Mouse (Mus musculus) stomach, embryonic 16.5 days (tissue): ENCODE measurements around the gene Slc34a1. TPM values are rescaled to one million over a fixed set of nuclear protein-coding genes. Genes with fewer than 3 reads are reported as not detected.

Experiments used
- ATAC-seq: fragments of 200-750 bp; cut with Nextera tagmentation; 2 replicates; pipeline ENCODE4 v1.8.0; 2017; ENCODE audit warnings: moderate number of reproducible peaks, moderate TSS enrichment; ENCODE audit not compliant: insufficient read depth, low FRiP score
- H3K27ac ChIP-seq: fragments of 300-500 bp; sonication (generic); 2 replicates; pipeline ENCODE4 v1.5.1; 2014; ENCODE audit warnings: low read length
- H3K27me3 ChIP-seq: fragments of 300-500 bp; sonication (generic); 2 replicates; pipeline ENCODE4 v1.6.1; 2014; ENCODE audit warnings: low read length, control low read depth, mixed read lengths; ENCODE audit not compliant: control insufficient read depth, insufficient read depth
- H3K36me3 ChIP-seq: fragments of 300-500 bp; sonication (generic); 2 replicates; pipeline ENCODE4 v1.6.1; 2014; ENCODE audit warnings: low read length; ENCODE audit not compliant: control insufficient read depth, insufficient read depth
- H3K4me1 ChIP-seq: fragments of 300-500 bp; sonication (generic); 2 replicates; pipeline ENCODE4 v1.6.1; 2014; ENCODE audit warnings: low read length, control low read depth, mixed read lengths; ENCODE audit not compliant: control insufficient read depth, insufficient read depth
- H3K4me2 ChIP-seq: fragments of 300-500 bp; sonication (generic); 2 replicates; pipeline ENCODE4 v1.6.1; 2014; ENCODE audit warnings: low read depth, low read length, mixed read lengths
- H3K4me3 ChIP-seq: fragments of 300-500 bp; sonication (generic); replicated peaks from 2 replicates; pipeline ENCODE4 v1.5.1; 2014; ENCODE audit warnings: mild to moderate bottlenecking, low read length
- H3K9ac ChIP-seq: fragments of 300-500 bp; sonication (generic); 2 replicates; pipeline ENCODE4 v1.6.1; 2014; ENCODE audit warnings: low read length
- H3K9me3 ChIP-seq: fragments of 300-500 bp; sonication (generic); replicated peaks from 2 replicates; pipeline ENCODE4 v1.6.1; 2016; ENCODE audit warnings: low read length, control low read depth; ENCODE audit not compliant: control insufficient read depth
- WGBS: fragments of 180-500 bp; shearing (Covaris S2); extraction: QIAGEN DNeasy Blood & Tissue Kit; methylation state at CpG from one replicate; pipeline ENCODE4 v1.1.7; 2014; 5-methylcytosine and 5-hydroxymethylcytosine counted together
- polyA plus RNA-seq: library from polyadenylated mRNA; unstranded; fragments of >200 nt; fragmentation: Nextera tagmentation; extraction: Ambion mirVana; gene quantifications from 2 replicates; pipeline ENCODE4 v1.2.1, GENCODE M21; 2015

Gene Slc34a1
- polyA plus RNA-seq, 1 experiment from 2014 or later, result 0.14 TPM

DNA sequence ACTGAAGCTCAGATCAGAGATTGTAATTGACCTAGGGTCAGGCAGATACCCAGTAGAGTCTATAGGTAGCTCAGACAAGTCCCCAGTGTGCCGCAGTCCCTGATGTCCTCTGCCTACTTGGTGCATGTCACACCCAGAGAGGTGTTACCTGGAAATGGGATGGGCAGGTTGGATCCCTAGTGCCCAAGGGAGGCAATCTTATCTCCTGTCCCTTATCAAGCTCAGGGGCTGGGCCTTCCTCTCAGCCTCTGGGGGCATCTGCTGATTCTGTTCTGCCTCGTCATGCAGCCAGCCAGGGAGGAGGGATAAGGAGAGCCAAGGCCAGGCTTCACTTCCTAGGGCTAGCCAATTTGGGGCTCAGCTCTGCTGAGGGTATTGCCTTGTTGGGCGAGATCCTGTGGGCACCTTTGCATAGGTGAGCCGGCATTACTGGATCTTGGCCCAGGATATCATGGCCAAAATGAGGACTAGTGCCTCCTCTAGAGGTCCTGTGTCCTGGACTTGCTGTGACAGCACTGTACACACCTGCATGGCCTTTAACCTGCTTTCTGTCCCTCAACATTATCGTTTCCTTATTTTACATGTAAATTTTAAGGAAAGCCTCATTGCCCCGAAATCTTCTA, 48.6 kb downstream of the Slc34a1 start:
- peaks cover 7% of the 10 kb centered on the region for H3K36me3 ChIP-seq
- H3K4me3 ChIP-seq, result peak overlapping the region; percentile 92
- no peaks in the 10 kb centered on the region for H3K27me3 ChIP-seq
- H3K9ac ChIP-seq, result peak overlapping the region; percentile 95
- no peak overlapping the region; the same call in 1 of the 2 replicates for H3K27ac ChIP-seq
- WGBS, result 70% methylated on average over 6 of the region's 6 CpGs
- peak overlapping the region; percentile 97 for H3K4me2 ChIP-seq
- peaks cover 25% of the 10 kb centered on the region for H3K4me1 ChIP-seq
- no peak for ATAC-seq
- H3K9me3 ChIP-seq, result no peaks in the 10 kb centered on the region

GRCm38 (mm10) chr13:55447543-55447943, 49.6 kb downstream of the Slc34a1 start:
- no peak overlapping the region for H3K4me2 ChIP-seq
- ATAC-seq, result no peak
- H3K4me1 ChIP-seq, result peaks cover 25% of the 10 kb centered on the region
- H3K27ac ChIP-seq, result no peak overlapping the region
- no peaks in the 10 kb centered on the region for H3K27me3 ChIP-seq
- peak overlapping the region; percentile 4; the same call in 1 of the 2 replicates for H3K9ac ChIP-seq
- 48% methylated on average over 3 of the region's 3 CpGs for WGBS
- H3K36me3 ChIP-seq, result peaks cover 10% of the 10 kb centered on the region
- no peaks in the 10 kb centered on the region for H3K9me3 ChIP-seq
- no peak overlapping the region for H3K4me3 ChIP-seq

DNA sequence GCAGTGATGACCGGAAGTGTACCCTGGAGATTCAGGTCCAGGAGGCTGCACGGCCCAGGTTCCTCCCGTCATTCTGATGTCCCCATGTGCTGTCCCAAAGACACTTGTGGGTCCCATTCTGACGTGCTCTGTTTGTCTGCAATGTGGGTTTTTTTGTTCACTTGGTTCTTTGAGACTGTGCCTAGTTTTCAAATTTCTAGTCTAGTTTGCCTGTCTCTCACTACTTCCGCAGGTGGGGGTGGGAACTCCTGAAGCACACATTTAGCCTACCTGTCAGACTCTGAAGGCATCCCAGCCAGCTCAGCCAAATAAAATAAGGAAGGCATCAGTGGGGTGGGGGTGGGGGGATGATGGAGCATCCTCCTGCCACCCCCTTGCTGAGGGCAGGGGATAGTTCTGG, 50.1 kb downstream of the Slc34a1 start:
- Histone ChIP-seq H3K4me2 (no peak overlapping the region), H3K4me1 (peaks cover 25% of the 10 kb centered on the region), H3K4me3 (no peak overlapping the region), H3K9me3 (no peaks in the 10 kb centered on the region), H3K36me3 (peaks cover 16% of the 10 kb centered on the region), H3K27me3 (no peaks in the 10 kb centered on the region), H3K27ac (no peak overlapping the region), H3K9ac (no peak overlapping the region)
- ATAC-seq, result no peak
- 91% methylated on average over 5 of the region's 5 CpGs for WGBS

- no peak overlapping the region for H3K9ac ChIP-seq
- peaks cover 17% of the 10 kb centered on the region for H3K4me1 ChIP-seq
- 92% methylated on average over 9 of the region's 9 CpGs for WGBS
- H3K9me3 ChIP-seq, result no peaks in the 10 kb centered on the region
- no peaks in the 10 kb centered on the region for H3K27me3 ChIP-seq
- H3K36me3 ChIP-seq, result peaks cover 17% of the 10 kb centered on the region
- H3K4me2 ChIP-seq, result no peak overlapping the region
- no peak overlapping the region for H3K27ac ChIP-seq
- no peak for ATAC-seq
- no peak overlapping the region for H3K4me3 ChIP-seq
These were observed 51.2 kb downstream of the Slc34a1 start for GRCm38 (mm10) chr13:55449205-55449604.

- Histone ChIP-seq H3K4me1 (peaks cover 17% of the 10 kb centered on the region), H3K27me3 (no peaks in the 10 kb centered on the region), H3K27ac (no peak overlapping the region), H3K9me3 (no peaks in the 10 kb centered on the region), H3K9ac (no peak overlapping the region), H3K4me3 (no peak overlapping the region), H3K4me2 (no peak overlapping the region), H3K36me3 (peaks cover 21% of the 10 kb centered on the region)
- WGBS, result 85% methylated on average over 17 of the region's 17 CpGs
- no peak for ATAC-seq
These were observed 51.9 kb downstream of the Slc34a1 start for GRCm38 (mm10) chr13:55449679-55450441.

DNA sequence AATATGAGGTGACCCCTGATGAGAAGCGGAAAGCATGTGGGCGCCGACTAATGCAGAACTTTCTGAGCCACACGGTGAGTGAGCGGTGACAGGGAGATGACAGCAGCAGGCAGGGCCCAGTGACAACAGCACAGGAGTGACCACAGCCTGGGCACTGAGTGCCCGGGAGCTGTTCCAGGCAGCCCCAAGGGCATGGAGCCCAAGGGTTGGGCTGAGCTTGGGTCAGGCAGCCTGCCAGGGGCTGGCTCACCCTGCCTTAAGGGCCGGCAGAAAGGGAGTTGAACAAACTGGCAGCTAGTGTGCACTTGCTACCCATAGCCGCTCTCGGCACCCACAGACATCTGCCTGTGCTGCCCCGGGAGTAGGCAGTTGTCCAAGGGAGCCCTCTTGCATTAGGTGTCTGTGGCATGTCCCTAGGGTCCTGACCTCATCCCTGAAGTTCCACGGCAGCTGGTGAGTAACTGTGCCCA, 52.6 kb downstream of the Slc34a1 start:
- peaks cover 25% of the 10 kb centered on the region for H3K36me3 ChIP-seq
- no peaks in the 10 kb centered on the region for H3K9me3 ChIP-seq
- peaks cover 17% of the 10 kb centered on the region for H3K4me1 ChIP-seq
- no peak overlapping the region for H3K9ac ChIP-seq
- H3K27ac ChIP-seq, result no peak overlapping the region
- H3K4me2 ChIP-seq, result no peak overlapping the region
- WGBS, result 91% methylated on average over 11 of the region's 11 CpGs
- no peak for ATAC-seq
- no peak overlapping the region for H3K4me3 ChIP-seq
- no peaks in the 10 kb centered on the region for H3K27me3 ChIP-seq

DNA sequence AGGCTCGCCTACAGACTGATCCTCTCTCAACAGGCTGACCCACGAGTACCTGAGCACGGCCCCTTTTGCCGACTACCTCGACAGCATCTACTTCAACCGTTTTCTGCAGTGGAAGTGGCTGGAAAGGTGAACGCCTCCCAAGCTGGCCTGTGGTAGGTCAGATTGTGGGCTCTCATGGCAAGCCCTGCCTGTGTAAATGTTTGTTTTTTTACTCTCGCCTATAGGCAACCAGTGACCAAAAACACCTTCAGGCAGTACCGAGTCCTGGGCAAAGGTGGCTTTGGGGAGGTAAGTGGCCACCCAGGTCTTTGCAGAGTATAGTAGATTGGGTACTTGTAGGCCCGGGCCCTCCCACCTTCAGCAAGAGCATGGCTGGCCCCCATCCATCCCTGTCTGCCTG, 53.3 kb downstream of the Slc34a1 start:
- no peaks in the 10 kb centered on the region for H3K9me3 ChIP-seq
- no peak overlapping the region for H3K4me2 ChIP-seq
- no peak overlapping the region for H3K9ac ChIP-seq
- H3K4me1 ChIP-seq, result peaks cover 12% of the 10 kb centered on the region
- no peak overlapping the region for H3K27ac ChIP-seq
- WGBS, result 77% methylated on average over 10 of the region's 10 CpGs
- ATAC-seq, result no peak
- H3K36me3 ChIP-seq, result peaks cover 32% of the 10 kb centered on the region
- H3K4me3 ChIP-seq, result no peak overlapping the region
- no peaks in the 10 kb centered on the region for H3K27me3 ChIP-seq

GRCm38 (mm10) chr13:55451785-55452549, 54.0 kb downstream of the Slc34a1 start:
- Histone ChIP-seq H3K9ac (no peak overlapping the region), H3K36me3 (peaks cover 33% of the 10 kb centered on the region), H3K9me3 (no peaks in the 10 kb centered on the region), H3K4me3 (no peak overlapping the region), H3K4me2 (no peak overlapping the region), H3K27me3 (no peaks in the 10 kb centered on the region), H3K27ac (peak overlapping the region; percentile 53; the same call in 1 of the 2 replicates), H3K4me1 (peaks cover 5% of the 10 kb centered on the region)
- ATAC-seq, result peak; percentile 53; the same call in 1 of the 2 replicates
- 81% methylated on average over 16 of the region's 16 CpGs for whole genome bisulfite sequencing

GRCm38 (mm10) chr13:55462965-55463364, 65.0 kb downstream of the Slc34a1 start:
- whole genome bisulfite sequencing, result 65% methylated on average over 2 of the region's 2 CpGs
- H3K4me2 ChIP-seq, result no peak overlapping the region
- ATAC-seq, result no peak

More at GRCm38 (mm10) chr13:55462965-55463364, 65.0 kb downstream of the Slc34a1 start:
- H3K4me3 ChIP-seq, result no peak overlapping the region
- no peak overlapping the region for H3K9ac ChIP-seq
- no peaks in the 10 kb centered on the region for H3K9me3 ChIP-seq
- H3K27ac ChIP-seq, result no peak overlapping the region
- peaks cover 14% of the 10 kb centered on the region for H3K4me1 ChIP-seq
- H3K36me3 ChIP-seq, result 0 out of 2 replicates have a peak, but pooled peaks cover 8% of the 10 kb centered on the region
- H3K27me3 ChIP-seq, result no peaks in the 10 kb centered on the region
